Mouse (Mus musculus) ES-Bruce4 (cell line): ENCODE measurements around the gene Mcrs1.

Experiments
- CTCF ChIP-seq: IDR thresholded peaks from one replicate; pipeline ENCODE4 v1.8.1; 2011; ENCODE audit warnings: low read depth, low read length
- EP300 ChIP-seq: IDR thresholded peaks from 2 replicates; pipeline ENCODE4 v1.6.1; 2011; ENCODE audit warnings: low read depth, low read length; ENCODE audit not compliant: insufficient read depth
- POLR2A ChIP-seq: IDR thresholded peaks from one replicate; pipeline ENCODE4 v1.8.1; 2011; ENCODE audit warnings: low read length; ENCODE audit not compliant: insufficient read depth

DNA sequence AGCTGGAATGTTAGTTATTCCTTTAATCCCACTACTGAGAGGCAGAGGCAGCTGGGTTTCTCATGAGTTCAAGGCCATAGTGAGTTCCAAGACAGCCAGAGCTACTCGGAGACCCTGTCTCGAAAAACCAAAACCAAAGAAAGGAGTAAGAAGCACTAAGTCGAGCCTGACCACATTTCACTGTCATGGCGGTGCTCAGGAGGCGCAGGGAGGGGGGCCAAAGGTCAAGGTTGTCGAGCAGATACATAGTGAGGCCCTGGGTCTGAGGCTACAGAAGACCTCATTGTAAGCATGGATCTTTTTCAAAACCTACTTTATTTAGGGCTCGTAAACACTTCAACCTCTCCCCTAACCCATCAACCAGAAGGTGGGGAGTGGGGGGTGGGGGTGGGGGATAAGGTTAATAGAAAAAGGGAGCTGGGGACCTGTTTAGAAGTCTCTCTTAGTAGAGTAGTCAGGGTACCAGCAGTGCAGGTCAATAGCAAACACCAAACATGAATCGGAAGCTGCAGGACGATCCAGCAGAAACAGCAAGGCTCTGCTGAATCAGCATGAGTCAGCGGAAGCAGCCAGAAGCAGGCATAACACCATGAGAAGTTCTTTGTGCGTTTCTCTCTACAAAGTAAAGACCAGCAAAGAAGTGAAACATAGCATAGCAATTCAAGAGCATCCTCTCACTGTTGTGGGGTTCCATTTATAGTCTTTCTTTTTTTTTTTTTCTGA lies 35.9 kb downstream of the Mcrs1 start:
- TF ChIP-seq CTCF (no peak), EP300 (peak; percentile 88), POLR2A (no peak)
